Mouse (Mus musculus): ENCODE measurements at regions not wholly inside any gene's neighbourhood (a gene's known extent, or its start where the extent isn't known, plus 50 kb on each side); places are given as distances from the start of the nearest gene placed in this dataset.
A peak's percentile ranks its signal among the peaks of the same experiment; 100 is the strongest.

DNA sequence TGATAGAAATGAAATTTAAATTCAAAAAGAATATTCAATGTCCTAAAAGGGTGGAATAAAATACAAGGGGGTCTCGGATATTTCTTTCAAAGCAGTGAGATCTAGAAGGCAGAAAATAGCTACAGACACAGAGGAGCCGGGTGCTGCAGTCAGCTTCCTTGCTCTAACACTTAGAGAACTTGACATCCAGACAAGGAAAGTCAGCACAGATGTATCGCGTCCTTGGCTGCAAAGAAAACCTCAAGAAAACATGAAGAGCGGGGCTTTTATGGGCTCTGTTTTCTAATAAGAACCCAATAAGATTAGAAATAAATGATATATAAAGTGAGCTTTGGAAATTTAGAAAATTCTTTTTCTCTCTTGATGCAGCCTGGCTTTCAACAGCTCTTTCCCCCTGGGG, 53.1 kb upstream of the Glis3 start:
- no peak for DNase-seq

DNA sequence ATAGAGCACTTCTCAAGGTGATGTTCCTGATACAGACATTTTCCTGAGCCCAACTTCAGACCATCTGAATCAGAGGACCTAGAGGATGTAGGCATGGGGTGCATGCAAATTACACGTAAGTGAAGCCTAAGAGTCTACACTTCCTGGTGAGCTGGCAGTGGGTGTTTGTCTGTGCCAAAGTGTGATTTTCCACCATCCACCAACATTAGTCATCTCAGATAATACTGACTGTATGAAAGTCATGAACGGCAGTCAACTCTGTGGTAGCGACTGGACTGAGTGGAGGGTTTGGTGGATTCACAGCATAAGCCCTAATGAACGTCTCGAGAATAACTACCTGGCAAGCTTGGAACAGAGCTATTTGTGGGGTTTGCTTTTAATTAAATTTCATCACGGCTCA, 53.9 kb upstream of the Glis3 start:
- no peak for DNase-seq

DNA sequence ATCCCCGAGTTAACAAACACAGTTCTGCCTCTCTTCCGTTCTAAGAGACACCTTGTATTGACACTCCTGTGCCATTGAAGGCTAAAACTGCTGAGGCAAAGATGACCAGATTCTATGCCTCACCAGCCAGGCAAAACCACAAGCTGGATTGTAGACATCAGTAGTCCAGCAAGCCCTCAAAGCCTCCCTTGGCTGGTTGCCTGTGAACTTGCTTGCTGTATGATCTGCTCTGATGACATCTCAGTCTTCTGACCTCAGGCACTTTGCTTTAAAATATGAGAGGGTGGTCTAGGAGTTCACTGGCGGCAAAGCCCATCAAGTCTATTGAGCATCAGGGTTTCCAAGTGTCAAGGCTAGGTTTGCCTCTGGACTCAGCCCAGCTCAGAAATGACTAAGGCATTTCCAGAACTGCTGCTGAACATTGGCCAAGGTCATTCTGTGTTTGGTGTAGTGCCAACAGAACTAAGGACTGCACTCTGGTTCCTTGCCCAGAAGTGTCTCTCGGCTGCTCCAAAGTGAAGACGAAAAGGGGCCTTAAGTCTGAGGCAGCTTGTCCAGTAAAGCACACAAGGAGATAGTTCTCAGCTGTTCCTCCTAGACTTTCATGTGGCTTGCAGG, 63.4 kb upstream of the Glis3 start:
- DNase-seq: peak in 1 of 2 experiments; percentile 8

DNA sequence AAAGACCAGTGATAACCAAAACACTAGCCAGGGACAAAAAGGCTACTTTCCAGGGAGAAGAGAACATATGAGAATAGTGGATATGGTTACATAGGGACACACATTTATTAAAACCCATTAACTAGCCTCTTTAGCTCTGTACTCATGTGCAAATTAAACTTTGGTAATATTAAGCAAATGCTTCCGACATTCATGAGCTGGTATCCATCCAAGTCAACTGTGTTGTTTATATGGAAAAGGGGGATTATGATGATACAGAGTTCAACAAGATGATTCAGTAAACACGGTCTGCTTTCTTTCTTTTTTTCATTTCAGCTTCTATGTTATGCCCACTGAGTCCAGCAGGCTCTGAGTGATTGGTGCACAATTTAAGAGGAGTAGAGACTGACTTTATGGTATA, 65.2 kb upstream of the Glis3 start:
- no peak for DNase-seq

DNA sequence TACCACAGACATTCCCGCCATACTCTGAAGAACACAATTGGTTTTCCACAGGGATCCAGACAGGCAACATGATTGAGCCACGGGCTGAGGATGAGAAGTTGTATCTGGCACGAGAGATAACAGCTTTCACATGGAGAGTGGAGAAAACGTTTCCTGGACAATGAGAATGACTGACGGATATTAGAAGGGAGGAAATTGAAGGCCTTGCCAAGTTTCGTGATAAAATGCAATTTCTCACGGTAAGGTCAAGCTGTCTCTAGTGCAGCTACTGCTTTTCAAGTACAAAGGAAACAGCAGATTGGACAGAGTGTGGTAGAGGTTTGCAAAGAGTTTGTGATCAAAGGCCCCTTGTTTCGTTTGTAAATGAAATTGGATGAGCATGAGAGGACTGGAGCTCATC, 65.7 kb upstream of the Glis3 start:
- no peak for DNase-seq

DNA sequence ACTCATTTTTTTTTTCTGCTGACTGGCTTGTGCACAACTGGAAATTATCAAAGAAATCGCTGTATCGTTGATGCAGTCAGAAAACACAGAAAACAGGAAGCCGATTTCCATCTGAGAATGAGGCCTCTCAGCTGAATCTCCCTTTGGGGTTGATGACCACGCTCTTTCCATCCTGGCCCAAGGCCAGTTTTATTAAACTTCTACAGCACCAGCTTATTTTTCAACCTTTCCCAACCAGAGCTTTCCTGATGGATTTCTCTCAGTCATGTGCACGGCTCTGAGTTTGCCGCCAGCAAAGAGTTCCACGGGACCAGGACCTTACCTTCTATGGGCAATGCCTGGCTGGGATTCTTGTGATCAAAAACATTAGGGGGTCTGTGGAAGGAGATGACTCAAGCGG, 71.2 kb upstream of the Glis3 start:
- DNase-seq: no peak

DNA sequence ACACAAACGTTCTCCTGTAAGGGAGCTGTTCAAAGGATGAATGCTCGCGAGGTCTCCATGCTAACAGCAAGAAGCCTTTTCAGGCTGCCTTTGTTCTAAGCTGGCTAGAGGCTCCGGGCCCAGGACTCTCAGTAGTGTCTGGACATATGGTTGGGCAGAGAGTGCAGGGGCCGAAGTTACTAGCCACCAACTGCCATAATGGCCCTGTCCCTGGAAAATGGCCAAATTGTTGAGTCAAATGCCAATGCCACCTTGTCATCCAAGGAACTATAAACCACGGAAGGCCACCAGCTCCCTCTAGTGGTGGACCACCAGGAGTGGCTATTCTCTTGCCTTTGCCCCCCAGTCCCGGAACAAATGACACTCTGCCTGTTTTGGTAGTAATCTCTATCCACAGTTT, 76.0 kb upstream of the Slc1a1 start:
- peak; percentile 31 to 39 for DNase-seq

DNA sequence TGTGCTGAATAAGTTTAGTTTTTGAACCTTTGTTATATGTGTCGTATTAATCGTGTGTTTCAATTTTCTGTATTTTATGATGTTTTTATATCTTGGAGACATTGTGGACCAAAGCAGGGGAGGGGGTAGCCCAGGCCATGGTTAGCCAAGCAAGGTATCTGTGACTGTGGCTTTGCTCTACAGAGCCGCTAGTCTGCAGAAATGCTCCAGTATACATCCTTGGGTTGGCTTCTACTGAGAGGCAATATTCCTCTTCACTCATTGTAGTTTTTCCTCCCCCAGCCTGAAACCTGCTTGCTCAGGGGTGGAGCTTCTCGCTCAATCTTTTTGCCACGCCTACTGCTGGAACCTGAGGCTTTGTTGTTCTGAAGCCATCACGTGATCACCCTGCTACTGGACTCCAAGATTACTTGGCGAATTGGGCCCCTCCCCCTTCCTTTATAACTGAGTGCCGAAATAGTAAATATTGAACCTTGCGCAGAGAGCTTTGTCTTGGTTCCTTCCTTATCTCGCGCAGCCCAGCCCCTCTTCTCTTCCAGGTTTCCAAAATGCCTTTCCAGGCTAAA, 70.0 kb upstream of the Slc1a1 start:
- DNase-seq: no peak

DNA sequence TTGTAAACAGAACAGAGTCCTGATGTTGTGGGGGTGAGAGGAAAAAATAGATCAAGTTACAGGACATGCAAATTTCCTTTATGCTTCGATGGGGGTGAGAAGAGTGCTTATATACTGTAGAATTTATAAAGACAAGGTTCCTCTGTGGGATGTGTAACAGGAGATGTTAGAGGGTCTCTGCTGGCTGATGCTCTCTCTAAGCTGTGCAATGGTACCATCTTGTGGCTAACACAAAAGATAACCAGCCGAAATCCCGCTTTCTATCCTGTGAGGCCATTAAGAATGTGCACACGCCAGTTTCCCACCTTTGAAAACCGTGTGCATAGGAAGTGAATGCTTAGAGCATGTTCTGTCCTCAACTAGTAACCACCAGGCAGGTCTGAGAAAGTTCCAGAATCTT, 66.6 kb upstream of the Slc1a1 start:
- no peak for DNase-seq

DNA sequence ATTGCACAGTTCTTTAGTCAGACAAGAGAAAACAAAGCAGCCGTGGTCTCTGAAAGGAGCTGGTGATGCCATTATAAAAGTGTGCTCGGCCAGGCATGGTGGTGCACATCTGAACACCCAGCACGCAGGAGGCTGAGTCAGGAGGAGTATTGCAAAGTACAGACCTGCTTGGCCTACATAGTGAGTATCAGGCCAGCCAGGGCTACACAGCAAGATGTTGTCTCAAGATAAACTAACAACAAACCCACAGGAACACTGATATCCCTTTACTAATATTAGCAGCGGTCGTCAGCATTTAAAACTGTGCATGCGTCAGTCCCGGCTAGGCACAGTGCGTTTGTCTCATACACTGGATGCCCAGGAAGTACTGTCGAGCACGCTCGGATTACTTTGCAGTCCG, 64.4 kb upstream of the Slc1a1 start:
- DNase-seq: no peak

DNA sequence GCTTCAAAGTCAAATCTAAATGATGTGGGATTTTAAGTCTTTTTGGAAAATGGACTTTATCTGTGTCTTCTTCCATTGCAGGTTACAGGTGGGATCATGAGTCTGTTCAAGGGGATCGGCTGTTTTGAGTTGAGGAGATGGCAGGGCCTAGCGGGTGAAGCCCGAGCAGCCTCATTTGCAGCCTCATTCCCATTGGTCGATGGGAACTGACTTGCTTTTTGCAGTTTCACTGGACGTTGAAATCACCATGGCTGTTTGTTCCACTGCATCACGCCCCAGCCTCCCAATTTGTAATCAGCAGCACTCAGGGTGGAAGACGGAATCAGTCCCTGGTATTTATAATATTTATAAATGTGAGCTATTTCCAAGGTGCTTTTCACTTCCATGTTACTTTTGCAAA, 63.0 kb upstream of the Slc1a1 start:
- no peak for DNase-seq

DNA sequence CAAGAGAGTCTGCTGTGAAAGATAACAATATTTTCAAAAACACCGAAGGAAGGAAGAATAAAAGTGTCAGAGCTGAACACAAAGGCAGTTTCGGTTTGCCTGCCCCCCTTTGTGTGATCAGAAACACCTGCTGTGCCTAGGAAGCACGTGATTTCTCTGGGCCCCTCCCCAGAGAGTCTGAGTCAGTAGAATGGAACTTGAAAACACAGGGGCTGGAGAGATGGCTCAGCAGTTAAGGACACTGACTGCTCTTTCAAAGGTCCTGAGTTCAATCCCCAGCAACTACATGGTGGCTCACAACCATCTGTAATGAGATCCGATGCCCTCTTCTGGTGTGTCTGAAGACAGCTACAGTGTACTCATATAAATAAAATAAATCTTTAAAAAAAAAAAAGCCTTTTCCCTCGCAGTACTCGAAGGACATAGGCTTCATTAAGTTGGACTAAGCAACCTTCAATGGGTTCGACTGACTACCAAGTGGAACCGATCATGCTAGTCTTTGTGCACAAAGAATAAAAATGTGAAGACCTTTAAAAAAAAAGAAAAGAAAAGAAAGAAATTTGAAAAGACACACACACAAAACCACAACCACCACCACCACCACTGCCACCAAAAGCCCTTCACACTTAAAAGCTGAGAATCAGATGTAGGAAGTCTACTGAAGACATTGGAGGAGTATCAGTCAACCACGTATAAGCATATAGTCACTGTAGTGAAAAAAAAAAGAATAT, 61.8 kb upstream of the Slc1a1 start:
- no peak for DNase-seq

DNA sequence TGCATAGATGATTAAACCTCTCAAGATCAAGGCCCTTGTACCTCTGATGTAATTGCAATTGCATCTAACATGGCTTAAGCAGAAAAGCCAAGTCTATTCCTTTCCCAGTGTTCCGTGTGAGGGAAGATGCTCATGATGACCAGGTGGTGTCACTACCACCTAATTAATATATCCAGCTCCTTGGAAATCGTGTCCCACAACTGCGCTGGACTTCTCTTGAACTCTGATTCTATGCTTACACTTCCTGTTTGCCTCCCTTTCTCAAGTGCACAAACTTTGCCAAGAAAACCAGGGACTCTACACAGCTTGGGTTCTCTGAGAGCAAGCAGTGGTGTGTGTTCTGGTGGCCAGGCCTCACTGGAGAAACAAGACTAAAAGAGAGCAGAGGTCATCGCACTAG, 58.0 kb upstream of the Slc1a1 start:
- peak; percentile 11 to 25 for DNase-seq

DNA sequence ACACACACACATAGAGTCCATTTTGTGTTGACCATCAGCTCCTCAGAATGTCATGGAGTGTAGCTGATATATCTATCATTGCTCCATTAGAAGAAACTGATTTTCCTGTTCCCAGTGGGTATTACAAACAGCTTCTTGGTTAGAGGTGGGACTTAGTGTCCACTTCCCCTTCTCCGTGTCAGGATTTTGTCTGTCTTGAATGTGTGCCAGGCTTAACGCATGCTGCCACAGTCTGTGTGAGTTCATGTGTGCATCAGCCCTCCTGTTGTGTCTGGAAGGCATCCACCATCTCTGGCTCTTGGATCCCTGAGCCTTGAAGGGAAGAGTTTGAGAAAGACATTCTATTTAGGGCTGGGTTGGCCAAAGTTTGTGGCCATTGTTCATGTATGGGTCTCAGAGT, 57.2 kb upstream of the Slc1a1 start:
- DNase-seq: no peak

DNA sequence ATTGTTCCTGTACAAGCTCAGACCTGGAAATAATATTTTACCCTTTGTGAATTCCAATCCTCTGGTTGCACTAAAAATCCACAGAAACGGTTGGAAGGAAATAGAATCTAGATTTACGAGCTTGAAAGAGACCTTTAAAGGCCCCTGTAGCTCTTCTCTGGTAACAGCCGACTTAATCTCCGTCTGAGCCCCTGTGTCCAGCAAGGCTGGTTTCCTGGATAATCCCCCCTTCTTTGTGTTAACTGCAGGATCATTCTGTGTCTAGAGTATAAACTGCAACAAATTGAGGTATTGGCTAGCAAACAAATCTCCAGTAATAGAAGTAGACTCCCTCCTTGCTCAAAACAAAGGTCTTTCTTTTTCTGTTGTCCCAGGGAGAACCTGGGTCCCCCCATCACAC, 56.5 kb upstream of the Slc1a1 start:
- DNase-seq: no peak

DNA sequence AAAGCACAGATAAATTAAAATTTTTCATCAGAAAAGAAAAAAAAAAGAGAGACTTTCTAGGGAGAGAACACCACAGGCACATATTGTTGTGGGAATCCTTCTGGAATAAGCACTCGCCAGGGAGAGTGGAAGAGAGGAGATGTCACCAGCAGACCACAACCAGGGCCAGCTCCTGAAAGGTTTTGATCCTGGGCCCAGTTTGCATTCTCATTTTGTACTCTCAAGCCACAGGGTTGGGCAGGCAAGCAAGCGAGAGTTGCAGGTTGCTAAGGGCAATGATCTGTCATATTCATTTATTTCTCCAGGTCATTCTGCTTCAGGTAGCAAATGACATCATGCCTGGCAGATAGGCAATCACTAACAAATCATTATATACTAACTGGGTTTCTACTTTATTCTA, 52.9 kb upstream of the Slc1a1 start:
- DNase-seq: no peak
